Mouse (Mus musculus): ENCODE data around the gene Zfp105. TPM values are rescaled to one million over a fixed set of nuclear protein-coding genes. Genes with fewer than 3 reads are reported as not detected.

Gene Zfp105
- polyA plus RNA-seq (2015; fragmentation: Illumina TruSeq; extraction: RNeasy Lipid Tissue Mini Kit (QIAGEN cat#74804); ENCODE audit: insufficient read depth, low read depth, low replicate concordance): 1.5 TPM

GRCm38 (mm10) chr9:122922936-122923381 lies at the start of gene Zfp105:
TSS of gene Zfp105 (plus strand) at chr9:122923072.

GRCm38 (mm10) chr9:122885385-122885784 lies 37.5 kb upstream of the Zfp105 start, which contains the start of gene Zkscan7:
TSS of gene Zkscan7 (plus strand) at chr9:122885685.

DNA sequence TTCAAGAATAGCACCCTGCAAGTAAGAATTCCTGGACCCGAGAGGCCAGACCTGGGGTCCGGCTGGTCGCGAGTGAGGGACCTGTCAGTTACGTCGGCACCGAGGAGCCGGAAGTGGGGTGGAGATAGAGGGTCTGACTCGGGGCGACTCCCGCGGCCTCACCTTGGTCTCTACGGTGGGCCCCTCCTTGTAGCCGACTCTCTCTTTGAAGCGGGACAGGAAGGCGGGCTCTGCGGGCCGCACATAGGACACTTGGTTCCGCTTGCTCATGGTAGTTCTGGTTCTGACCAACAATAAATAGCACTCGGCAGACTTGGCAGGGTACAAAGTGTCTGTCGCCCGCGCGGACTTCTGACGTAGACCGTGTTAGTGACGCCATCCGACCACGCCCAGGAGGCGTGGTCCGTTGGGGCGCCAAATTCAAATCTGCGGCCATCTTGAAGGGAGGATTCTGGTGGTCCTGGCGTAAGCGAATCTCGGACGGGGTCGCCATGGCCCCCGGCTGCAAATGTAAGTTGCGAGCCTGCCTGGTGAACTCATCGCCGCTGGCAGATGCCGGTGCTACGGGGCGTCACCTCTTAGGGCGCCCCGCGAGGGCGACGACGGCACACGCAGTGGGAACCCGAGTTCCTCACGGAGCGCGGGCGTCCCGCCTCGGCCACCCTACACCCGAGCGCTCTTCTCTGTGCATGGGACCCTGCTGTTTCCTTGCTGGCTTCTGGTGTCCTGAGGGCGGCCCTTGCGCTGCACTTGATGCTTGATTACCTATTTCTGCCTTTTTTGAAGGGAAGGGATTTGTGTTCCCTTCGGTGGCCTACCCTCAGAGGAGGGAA lies 28.0 kb downstream of the Zfp105 start, which contains the start of the genes 1110059G10Rik and Kif15:
Gene 1110059G10Rik (minus strand): TSS at position 358 of the 833 bp plus-strand sequence.
Gene Kif15 (plus strand): TSS at position 404 of the 833 bp plus-strand sequence.

Other genes starting within 250 kb of the Zfp105 start
- gene Topaz1, start 175.7 kb upstream of the Zfp105 start, polyA plus RNA-seq (2015; fragmentation: Illumina TruSeq; extraction: RNeasy Lipid Tissue Mini Kit (QIAGEN cat#74804); ENCODE audit: insufficient read depth, low read depth, low replicate concordance): not detected
- gene Tcaim, start 117.5 kb upstream of the Zfp105 start, polyA plus RNA-seq (2015; fragmentation: Illumina TruSeq; extraction: RNeasy Lipid Tissue Mini Kit (QIAGEN cat#74804); ENCODE audit: insufficient read depth, low read depth, low replicate concordance): 3.0 TPM
- gene Gm35549, start 79.0 kb upstream of the Zfp105 start, polyA plus RNA-seq (2015; fragmentation: Illumina TruSeq; extraction: RNeasy Lipid Tissue Mini Kit (QIAGEN cat#74804); ENCODE audit: insufficient read depth, low read depth, low replicate concordance): not detected
- gene Zfp445, start 57.1 kb upstream of the Zfp105 start, polyA plus RNA-seq (2015; fragmentation: Illumina TruSeq; extraction: RNeasy Lipid Tissue Mini Kit (QIAGEN cat#74804); ENCODE audit: insufficient read depth, low read depth, low replicate concordance): 14.4 TPM
- 6.2 TPM for gene Zkscan7, start 37.4 kb upstream of the Zfp105 start, polyA plus RNA-seq (2015; fragmentation: Illumina TruSeq; extraction: RNeasy Lipid Tissue Mini Kit (QIAGEN cat#74804); ENCODE audit: insufficient read depth, low read depth, low replicate concordance)
- gene 1110059G10Rik, start 27.9 kb downstream of the Zfp105 start, polyA plus RNA-seq (2015; fragmentation: Illumina TruSeq; extraction: RNeasy Lipid Tissue Mini Kit (QIAGEN cat#74804); ENCODE audit: insufficient read depth, low read depth, low replicate concordance): 5.9 TPM
- not detected for gene Kif15, start 28.0 kb downstream of the Zfp105 start, polyA plus RNA-seq (2015; fragmentation: Illumina TruSeq; extraction: RNeasy Lipid Tissue Mini Kit (QIAGEN cat#74804); ENCODE audit: insufficient read depth, low read depth, low replicate concordance)
- gene Tmem42, start 98.3 kb downstream of the Zfp105 start, polyA plus RNA-seq (2015; fragmentation: Illumina TruSeq; extraction: RNeasy Lipid Tissue Mini Kit (QIAGEN cat#74804); ENCODE audit: insufficient read depth, low read depth, low replicate concordance): 9.6 TPM
- 1.9 TPM for gene Tgm4, start 111.7 kb downstream of the Zfp105 start, polyA plus RNA-seq (2015; fragmentation: Illumina TruSeq; extraction: RNeasy Lipid Tissue Mini Kit (QIAGEN cat#74804); ENCODE audit: insufficient read depth, low read depth, low replicate concordance)
- gene Zdhhc3, start 190.1 kb downstream of the Zfp105 start, polyA plus RNA-seq (2015; fragmentation: Illumina TruSeq; extraction: RNeasy Lipid Tissue Mini Kit (QIAGEN cat#74804); ENCODE audit: insufficient read depth, low read depth, low replicate concordance): 9.0 TPM
- 16.4 TPM for gene Exosc7, start 190.1 kb downstream of the Zfp105 start, polyA plus RNA-seq (2015; fragmentation: Illumina TruSeq; extraction: RNeasy Lipid Tissue Mini Kit (QIAGEN cat#74804); ENCODE audit: insufficient read depth, low read depth, low replicate concordance)
- 71.5 TPM for gene Clec3b, start 227.9 kb downstream of the Zfp105 start, polyA plus RNA-seq (2015; fragmentation: Illumina TruSeq; extraction: RNeasy Lipid Tissue Mini Kit (QIAGEN cat#74804); ENCODE audit: insufficient read depth, low read depth, low replicate concordance)

All from pancreas, adult 10 weeks (tissue).